Mouse (Mus musculus): ENCODE results near the gene Ccdc91. TPM values are rescaled to one million over a fixed set of nuclear protein-coding genes. Genes with fewer than 3 reads are reported as not detected.

Ccdc91 gene
- polyA plus RNA-seq, 1 experiment from 2014 or later = 33.2 TPM

DNA sequence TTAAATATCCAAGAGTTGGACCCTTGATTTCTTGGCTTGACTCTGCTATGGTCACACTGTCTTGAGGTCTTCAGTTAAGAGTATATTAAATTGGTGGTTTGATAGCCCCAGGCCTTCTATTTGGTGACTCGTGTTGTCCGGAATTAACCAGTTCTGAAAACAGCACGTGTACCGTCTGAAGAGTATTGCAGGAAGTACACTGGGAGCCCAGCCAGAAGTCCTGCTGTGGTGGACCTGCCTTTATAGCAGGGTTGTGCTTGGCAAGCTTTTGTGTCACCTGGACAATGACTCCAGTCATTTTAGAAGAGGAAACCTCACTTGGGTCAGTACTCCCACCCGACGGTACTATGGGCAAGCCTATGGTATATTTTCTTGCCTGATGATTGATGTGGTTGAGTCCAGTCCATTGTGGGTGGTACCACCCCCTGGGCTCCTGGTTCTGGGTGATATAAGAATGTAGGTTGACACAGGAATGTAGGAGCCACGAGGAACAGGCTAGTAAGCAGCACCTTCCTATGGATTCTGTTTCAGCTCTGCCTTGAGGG lies 63.5 kb downstream of the Ccdc91 start:
- H3K9me3 ChIP-seq (ENCODE audit: control insufficient read depth, low read length) = no peaks in the 10 kb centered on the region
- no peaks in the 10 kb centered on the region for H3K36me3 ChIP-seq (ENCODE audit: control insufficient read depth, insufficient read depth, low read length)
- no peak overlapping the region for H3K27ac ChIP-seq (ENCODE audit: low read depth, low read length)
- 94% methylated on average over 7 of the region's 7 CpGs for WGBS
- no peak overlapping the region for H3K4me2 ChIP-seq (ENCODE audit: low read depth)
- no peak overlapping the region for H3K9ac ChIP-seq (ENCODE audit: low read length)
- DNase-seq (ENCODE audit: low spot score) (no peak), ATAC-seq (ENCODE audit: insufficient read depth, low FRiP score, low TSS enrichment) (no peak)
- H3K27me3 ChIP-seq (ENCODE audit: control insufficient read depth, insufficient read depth, low read length) = no peaks in the 10 kb centered on the region
- H3K4me3 ChIP-seq (ENCODE audit: low read depth, low read length) = no peak overlapping the region
- no peaks in the 10 kb centered on the region for H3K4me1 ChIP-seq (ENCODE audit: control insufficient read depth, insufficient read depth, low read length)

DNA sequence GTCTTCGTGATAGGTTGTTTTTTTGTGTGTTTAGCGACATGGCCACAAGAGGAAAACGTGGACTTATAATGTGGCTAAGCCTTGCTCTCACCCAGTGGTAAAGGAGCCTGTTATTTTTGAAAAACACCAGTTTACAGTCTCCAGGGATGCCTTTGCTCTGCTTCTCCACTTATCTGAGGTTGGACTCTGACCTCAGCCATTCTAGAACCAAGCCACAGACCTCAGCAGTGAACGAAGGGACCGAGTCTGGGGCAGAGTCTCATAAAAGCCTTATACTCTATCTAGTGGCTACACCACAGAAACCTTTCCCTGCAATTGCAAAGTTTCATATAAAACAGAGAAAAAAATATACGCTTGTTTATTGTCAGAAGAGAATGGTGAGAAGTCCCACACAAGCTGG lies 65.3 kb downstream of the Ccdc91 start:
- no peak overlapping the region for H3K4me3 ChIP-seq (ENCODE audit: low read depth, low read length)
- H3K27me3 ChIP-seq (ENCODE audit: control insufficient read depth, insufficient read depth, low read length) = no peaks in the 10 kb centered on the region
- H3K36me3 ChIP-seq (ENCODE audit: control insufficient read depth, insufficient read depth, low read length) = no peaks in the 10 kb centered on the region
- WGBS = 92% methylated on average over 6 of the region's 6 CpGs
- H3K27ac ChIP-seq (ENCODE audit: low read depth, low read length) = no peak overlapping the region
- DNase-seq (ENCODE audit: low spot score) (no peak), ATAC-seq (ENCODE audit: insufficient read depth, low FRiP score, low TSS enrichment) (no peak)
- no peak overlapping the region for H3K4me2 ChIP-seq (ENCODE audit: low read depth)
- H3K4me1 ChIP-seq (ENCODE audit: control insufficient read depth, insufficient read depth, low read length) = no peaks in the 10 kb centered on the region
- no peak overlapping the region for H3K9ac ChIP-seq (ENCODE audit: low read length)
- H3K9me3 ChIP-seq (ENCODE audit: control insufficient read depth, low read length) = no peaks in the 10 kb centered on the region

DNA sequence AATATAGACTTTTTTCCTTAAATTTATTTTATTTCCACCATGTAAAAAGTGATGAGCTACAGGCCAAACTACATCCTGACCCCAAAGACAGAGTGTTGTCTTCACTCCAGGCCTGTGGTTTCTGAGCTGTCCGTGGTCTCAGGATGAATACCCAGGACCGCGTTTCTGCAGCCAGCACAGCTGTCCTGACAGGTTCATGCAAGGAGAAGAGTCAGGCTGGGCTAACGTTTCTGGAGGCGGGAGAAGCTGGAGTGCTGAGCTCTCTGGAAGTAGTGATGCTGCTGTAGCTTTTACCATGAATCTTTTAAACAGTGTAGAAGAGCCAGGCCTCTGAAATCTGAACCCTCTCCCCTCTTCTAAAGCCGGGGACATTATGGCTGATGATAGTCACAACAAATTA lies 80.0 kb downstream of the Ccdc91 start:
- DNase-seq (ENCODE audit: low spot score) = no peak
- H3K27me3 ChIP-seq (ENCODE audit: control insufficient read depth, insufficient read depth, low read length) = no peaks in the 10 kb centered on the region
- H3K27ac ChIP-seq (ENCODE audit: low read depth, low read length) = no peak overlapping the region
- no peaks in the 10 kb centered on the region for H3K9me3 ChIP-seq (ENCODE audit: control insufficient read depth, low read length)
- 79% methylated on average over 6 of the region's 6 CpGs for WGBS
- no peaks in the 10 kb centered on the region for H3K36me3 ChIP-seq (ENCODE audit: control insufficient read depth, insufficient read depth, low read length)
- no peak overlapping the region for H3K4me3 ChIP-seq (ENCODE audit: low read depth, low read length)
- H3K4me2 ChIP-seq (ENCODE audit: low read depth) = no peak overlapping the region
- no peak overlapping the region for H3K9ac ChIP-seq (ENCODE audit: low read length)
- no peak for ATAC-seq (ENCODE audit: insufficient read depth, low FRiP score, low TSS enrichment)
- no peaks in the 10 kb centered on the region for H3K4me1 ChIP-seq (ENCODE audit: control insufficient read depth, insufficient read depth, low read length)

DNA sequence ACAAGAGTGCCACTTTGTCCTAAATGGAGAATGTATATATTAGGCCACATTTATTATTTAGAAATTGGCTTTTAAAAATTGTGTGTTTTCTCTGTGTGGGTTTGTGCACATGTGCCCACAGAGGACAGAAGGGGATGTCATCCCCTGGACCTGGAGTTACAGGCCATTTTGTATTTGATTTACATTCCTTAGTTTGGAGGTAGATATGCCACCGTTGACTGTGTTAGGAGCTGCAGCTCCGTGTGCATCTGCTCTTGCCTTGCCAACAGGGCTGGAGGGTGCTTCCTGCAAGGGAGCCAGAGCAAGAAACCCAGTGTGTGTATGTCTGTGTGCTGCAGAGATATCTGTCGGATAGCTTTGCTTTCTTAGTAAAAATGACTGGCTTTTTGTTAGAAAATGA lies 83.7 kb downstream of the Ccdc91 start:
- Histone ChIP-seq H3K9ac (ENCODE audit: low read length) (no peak overlapping the region), H3K4me2 (ENCODE audit: low read depth) (no peak overlapping the region), H3K9me3 (ENCODE audit: control insufficient read depth, low read length) (no peaks in the 10 kb centered on the region), H3K36me3 (ENCODE audit: control insufficient read depth, insufficient read depth, low read length) (no peaks in the 10 kb centered on the region), H3K4me1 (ENCODE audit: control insufficient read depth, insufficient read depth, low read length) (no peaks in the 10 kb centered on the region), H3K4me3 (ENCODE audit: low read depth, low read length) (no peak overlapping the region), H3K27me3 (ENCODE audit: control insufficient read depth, insufficient read depth, low read length) (no peaks in the 10 kb centered on the region), H3K27ac (ENCODE audit: low read depth, low read length) (no peak overlapping the region)
- DNase-seq (ENCODE audit: low spot score) = no peak
- 88% methylated on average over 3 of the region's 3 CpGs for WGBS
- ATAC-seq (ENCODE audit: insufficient read depth, low FRiP score, low TSS enrichment) = no peak

DNA sequence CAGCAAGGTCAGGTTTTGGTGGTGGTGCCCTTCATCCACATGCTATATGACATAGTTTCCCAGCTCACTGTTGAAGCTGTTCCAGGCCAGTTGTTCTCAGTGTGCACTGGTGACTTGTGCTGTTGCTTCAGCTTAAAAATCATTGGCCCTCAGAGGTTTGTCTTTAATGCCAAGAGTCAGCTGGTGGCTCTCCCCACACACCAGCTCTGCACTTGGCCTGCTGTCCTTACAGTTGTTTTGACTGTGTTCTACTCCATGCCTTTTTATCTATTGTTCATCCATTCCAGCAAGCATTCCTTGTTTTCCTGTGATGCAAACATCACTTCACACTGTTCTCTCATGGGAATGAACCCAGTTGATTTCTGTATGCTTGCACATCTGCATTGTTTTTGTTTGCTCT lies 84.8 kb downstream of the Ccdc91 start:
- Histone ChIP-seq H3K27ac (ENCODE audit: low read depth, low read length) (no peak overlapping the region), H3K9ac (ENCODE audit: low read length) (no peak overlapping the region), H3K4me1 (ENCODE audit: control insufficient read depth, insufficient read depth, low read length) (no peaks in the 10 kb centered on the region), H3K4me3 (ENCODE audit: low read depth, low read length) (no peak overlapping the region), H3K27me3 (ENCODE audit: control insufficient read depth, insufficient read depth, low read length) (no peaks in the 10 kb centered on the region), H3K4me2 (ENCODE audit: low read depth) (no peak overlapping the region), H3K36me3 (ENCODE audit: control insufficient read depth, insufficient read depth, low read length) (no peaks in the 10 kb centered on the region), H3K9me3 (ENCODE audit: control insufficient read depth, low read length) (no peaks in the 10 kb centered on the region)
- no peak for DNase-seq (ENCODE audit: low spot score)
- ATAC-seq (ENCODE audit: insufficient read depth, low FRiP score, low TSS enrichment) = no peak

DNA sequence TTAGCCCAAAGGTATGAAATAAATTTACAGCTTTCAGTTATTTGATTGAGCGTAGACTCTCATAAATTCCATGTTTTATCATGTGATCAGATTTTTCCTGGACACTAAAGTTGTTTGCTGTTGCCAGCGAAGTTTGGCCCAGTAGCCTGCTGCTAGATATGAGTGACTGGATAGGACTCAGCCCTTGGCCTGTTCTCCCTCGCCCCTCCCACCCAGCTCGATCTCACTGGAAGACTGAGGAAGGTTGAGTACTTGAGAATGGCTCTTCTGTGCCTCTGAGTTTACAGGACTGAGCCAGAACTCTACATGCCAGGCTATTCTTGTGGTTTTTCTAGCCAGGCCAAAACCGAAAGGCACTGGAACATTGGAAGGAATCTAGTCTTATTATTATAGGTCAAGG lies 93.6 kb downstream of the Ccdc91 start:
- Histone ChIP-seq H3K4me2 (ENCODE audit: low read depth) (no peak overlapping the region), H3K9me3 (ENCODE audit: control insufficient read depth, low read length) (no peaks in the 10 kb centered on the region), H3K36me3 (ENCODE audit: control insufficient read depth, insufficient read depth, low read length) (no peaks in the 10 kb centered on the region), H3K27me3 (ENCODE audit: control insufficient read depth, insufficient read depth, low read length) (no peaks in the 10 kb centered on the region), H3K27ac (ENCODE audit: low read depth, low read length) (no peak overlapping the region), H3K9ac (ENCODE audit: low read length) (no peak overlapping the region), H3K4me3 (ENCODE audit: low read depth, low read length) (no peak overlapping the region), H3K4me1 (ENCODE audit: control insufficient read depth, insufficient read depth, low read length) (no peaks in the 10 kb centered on the region)
- ATAC-seq (ENCODE audit: insufficient read depth, low FRiP score, low TSS enrichment) = no peak
- DNase-seq (ENCODE audit: low spot score) = no peak
- WGBS = 93% methylated on average over 5 of the region's 5 CpGs

DNA sequence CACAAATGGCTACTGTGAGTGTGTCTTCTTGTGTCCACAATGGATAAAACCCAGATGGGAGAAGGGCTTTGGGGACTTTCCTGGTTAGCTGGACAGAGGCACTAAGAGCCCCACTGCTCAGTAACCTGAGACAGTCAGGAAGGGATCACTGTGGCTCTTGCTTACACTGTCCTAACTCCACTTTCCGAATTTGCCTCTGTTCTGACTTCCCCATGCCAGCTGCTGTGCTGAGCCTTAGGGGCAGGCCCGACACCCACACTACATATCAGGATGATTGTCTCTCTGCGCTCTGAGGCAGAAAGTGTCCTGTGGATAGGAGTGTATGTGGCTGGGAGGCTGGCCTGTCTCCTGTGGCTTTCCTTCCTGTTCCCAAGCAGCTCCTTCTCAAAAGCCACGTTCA lies 97.5 kb downstream of the Ccdc91 start:
- ATAC-seq (ENCODE audit: insufficient read depth, low FRiP score, low TSS enrichment) (no peak), DNase-seq (ENCODE audit: low spot score) (no peak)
- Histone ChIP-seq H3K9ac (ENCODE audit: low read length) (no peak overlapping the region), H3K9me3 (ENCODE audit: control insufficient read depth, low read length) (no peaks in the 10 kb centered on the region), H3K36me3 (ENCODE audit: control insufficient read depth, insufficient read depth, low read length) (no peaks in the 10 kb centered on the region), H3K4me2 (ENCODE audit: low read depth) (no peak overlapping the region), H3K27ac (ENCODE audit: low read depth, low read length) (no peak overlapping the region), H3K4me3 (ENCODE audit: low read depth, low read length) (no peak overlapping the region), H3K27me3 (ENCODE audit: control insufficient read depth, insufficient read depth, low read length) (no peaks in the 10 kb centered on the region), H3K4me1 (ENCODE audit: control insufficient read depth, insufficient read depth, low read length) (peaks cover 5% of the 10 kb centered on the region; the same call in 1 of the 2 replicates)
- WGBS = 48% methylated on average over 4 of the region's 4 CpGs

DNA sequence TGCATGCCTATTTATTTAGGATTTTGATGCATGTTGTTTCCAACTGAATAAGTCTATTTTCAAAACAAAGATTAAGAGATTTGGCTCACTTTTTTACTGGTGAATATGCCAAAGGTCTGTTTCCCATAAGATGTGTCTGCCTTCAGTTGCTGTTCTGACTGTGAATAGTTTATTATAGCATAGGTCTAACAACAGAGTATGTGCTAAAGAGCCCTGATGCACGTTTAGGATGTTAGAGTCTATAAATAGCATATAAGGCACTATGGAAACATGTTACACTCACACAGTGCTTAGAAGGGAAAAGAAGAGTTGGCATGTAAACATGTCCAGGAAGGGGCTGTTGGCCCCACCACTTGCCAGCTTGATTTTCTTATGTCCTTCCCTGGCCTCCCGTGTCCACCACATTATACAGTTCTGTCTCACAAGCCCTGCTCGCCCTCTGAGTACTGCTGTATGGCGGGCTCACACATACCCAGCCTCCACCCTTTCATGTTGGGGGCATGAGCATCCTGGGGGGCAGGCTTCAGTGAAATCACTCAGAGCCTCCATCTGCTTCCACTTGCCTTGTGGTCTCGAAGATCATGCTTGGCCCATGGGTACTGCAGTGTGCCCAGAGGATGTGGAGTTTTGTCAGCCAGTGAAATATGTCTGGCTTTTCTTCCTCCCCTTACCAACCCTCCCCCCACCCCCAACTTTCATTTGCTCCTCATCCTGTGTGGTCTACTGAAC lies 99.0 kb downstream of the Ccdc91 start:
- no peak overlapping the region for H3K27ac ChIP-seq (ENCODE audit: low read depth, low read length)
- H3K4me3 ChIP-seq (ENCODE audit: low read depth, low read length) = no peak overlapping the region
- no peaks in the 10 kb centered on the region for H3K27me3 ChIP-seq (ENCODE audit: control insufficient read depth, insufficient read depth, low read length)
- peaks cover 5% of the 10 kb centered on the region; the same call in 1 of the 2 replicates for H3K4me1 ChIP-seq (ENCODE audit: control insufficient read depth, insufficient read depth, low read length)
- H3K9me3 ChIP-seq (ENCODE audit: control insufficient read depth, low read length) = no peaks in the 10 kb centered on the region
- H3K9ac ChIP-seq (ENCODE audit: low read length) = no peak overlapping the region
- H3K4me2 ChIP-seq (ENCODE audit: low read depth) = no peak overlapping the region
- DNase-seq (ENCODE audit: low spot score) (no peak), ATAC-seq (ENCODE audit: insufficient read depth, low FRiP score, low TSS enrichment) (0 out of 2 replicates have a peak, but pooled peaks have one; percentile 41)
- WGBS = 53% methylated on average over 5 of the region's 5 CpGs
- no peaks in the 10 kb centered on the region for H3K36me3 ChIP-seq (ENCODE audit: control insufficient read depth, insufficient read depth, low read length)

DNA sequence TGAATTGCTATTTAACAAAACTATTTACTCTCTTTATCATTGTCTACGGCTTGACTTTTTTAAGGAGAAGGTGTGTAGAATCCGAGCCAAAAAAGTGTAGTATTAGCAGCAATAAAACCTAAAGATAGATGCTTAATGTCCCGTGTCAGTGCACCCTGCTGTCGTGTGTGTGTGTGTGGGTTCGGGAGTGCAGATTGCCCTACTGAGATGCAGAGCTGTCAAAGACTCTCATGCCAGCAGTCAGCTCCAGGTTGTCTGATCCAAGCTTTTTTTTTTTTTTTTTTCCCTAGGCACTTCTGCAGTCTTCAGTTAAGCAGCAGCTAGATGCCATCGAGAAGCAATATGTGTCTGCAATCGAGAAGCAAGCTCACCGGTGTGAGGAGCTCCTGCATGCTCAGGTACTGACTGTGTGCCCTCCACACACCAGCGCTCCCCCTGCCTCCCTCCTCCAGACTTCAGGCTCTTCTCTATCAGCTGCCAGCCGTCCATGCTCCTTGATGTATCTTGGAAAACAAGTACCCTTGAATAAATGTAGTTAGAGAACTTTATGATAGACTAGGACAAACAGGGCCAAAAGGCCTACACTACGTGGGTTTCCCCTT lies 99.7 kb downstream of the Ccdc91 start:
- no peak overlapping the region for H3K27ac ChIP-seq (ENCODE audit: low read depth, low read length)
- no peak for ATAC-seq (ENCODE audit: insufficient read depth, low FRiP score, low TSS enrichment)
- H3K4me3 ChIP-seq (ENCODE audit: low read depth, low read length) = no peak overlapping the region
- H3K4me2 ChIP-seq (ENCODE audit: low read depth) = no peak overlapping the region
- H3K36me3 ChIP-seq (ENCODE audit: control insufficient read depth, insufficient read depth, low read length) = no peaks in the 10 kb centered on the region
- DNase-seq (ENCODE audit: low spot score) = no peak
- peaks cover 5% of the 10 kb centered on the region; the same call in 1 of the 2 replicates for H3K4me1 ChIP-seq (ENCODE audit: control insufficient read depth, insufficient read depth, low read length)
- H3K9ac ChIP-seq (ENCODE audit: low read length) = no peak overlapping the region
- H3K27me3 ChIP-seq (ENCODE audit: control insufficient read depth, insufficient read depth, low read length) = no peaks in the 10 kb centered on the region
- 40% methylated on average over 11 of the region's 11 CpGs for WGBS
- no peaks in the 10 kb centered on the region for H3K9me3 ChIP-seq (ENCODE audit: control insufficient read depth, low read length)

Data from neural tube, embryonic 11.5 days (tissue).